Mouse (Mus musculus) heart, embryonic 12.5 days (tissue): ENCODE results near the gene Pdpn. TPM values are rescaled to one million over a fixed set of nuclear protein-coding genes. Genes with fewer than 3 reads are reported as not detected.
A peak's percentile ranks its signal among the peaks of the same experiment; 100 is the strongest.

ENCODE experiments used
- ATAC-seq: fragments of 200-750 bp; cut with Nextera tagmentation; 2 replicates; pipeline ENCODE4 v1.8.0; 2017; ENCODE audit warnings: moderate TSS enrichment, moderate library complexity; ENCODE audit not compliant: insufficient number of reproducible peaks, low FRiP score
- H3K27ac ChIP-seq: fragments of 300-500 bp; sonication (generic); 2 replicates; pipeline ENCODE4 v1.5.1; 2016; ENCODE audit warnings: mild to moderate bottlenecking, moderate library complexity; ENCODE audit not compliant: poor library complexity, severe bottlenecking
- H3K27me3 ChIP-seq: fragments of 300-500 bp; sonication (generic); replicated peaks from 2 replicates; pipeline ENCODE4 v1.6.1; 2016; ENCODE audit warnings: mild to moderate bottlenecking, moderate library complexity
- H3K36me3 ChIP-seq: fragments of 300-500 bp; sonication (generic); 2 replicates; pipeline ENCODE4 v1.6.1; 2016; ENCODE audit warnings: mild to moderate bottlenecking, moderate library complexity
- H3K4me1 ChIP-seq: fragments of 300-500 bp; sonication (generic); replicated peaks from 2 replicates; pipeline ENCODE4 v1.6.1; 2016; ENCODE audit warnings: mild to moderate bottlenecking
- H3K4me2 ChIP-seq: fragments of 300-500 bp; sonication (generic); 2 replicates; pipeline ENCODE4 v1.6.1; 2016; ENCODE audit warnings: mild to moderate bottlenecking, moderate library complexity
- H3K4me3 ChIP-seq: fragments of 300-500 bp; sonication (generic); 2 replicates; pipeline ENCODE4 v1.5.1; 2016; ENCODE audit warnings: mild to moderate bottlenecking
- H3K9ac ChIP-seq: fragments of 300-500 bp; sonication (generic); 2 replicates; pipeline ENCODE4 v1.6.1; 2016; ENCODE audit warnings: mild to moderate bottlenecking, moderate library complexity
- H3K9me3 ChIP-seq: fragments of 300-500 bp; sonication (generic); replicated peaks from 2 replicates; pipeline ENCODE4 v1.6.1; 2016; ENCODE audit warnings: mild to moderate bottlenecking, moderate library complexity
- WGBS: fragments of 180-500 bp; shearing (Covaris S2); methylation state at CpG from one replicate; pipeline ENCODE4 v1.1.7; 2016; 5-methylcytosine and 5-hydroxymethylcytosine counted together
- polyA plus RNA-seq: library from polyadenylated mRNA; unstranded; fragments of >200 nt; fragmentation: Nextera tagmentation; extraction: Ambion mirVana; gene quantifications from 2 replicates; pipeline ENCODE4 v1.2.1, GENCODE M21; 2016

Pdpn gene
- polyA plus RNA-seq, 1 experiment from 2014 or later: 28.4 TPM

DNA sequence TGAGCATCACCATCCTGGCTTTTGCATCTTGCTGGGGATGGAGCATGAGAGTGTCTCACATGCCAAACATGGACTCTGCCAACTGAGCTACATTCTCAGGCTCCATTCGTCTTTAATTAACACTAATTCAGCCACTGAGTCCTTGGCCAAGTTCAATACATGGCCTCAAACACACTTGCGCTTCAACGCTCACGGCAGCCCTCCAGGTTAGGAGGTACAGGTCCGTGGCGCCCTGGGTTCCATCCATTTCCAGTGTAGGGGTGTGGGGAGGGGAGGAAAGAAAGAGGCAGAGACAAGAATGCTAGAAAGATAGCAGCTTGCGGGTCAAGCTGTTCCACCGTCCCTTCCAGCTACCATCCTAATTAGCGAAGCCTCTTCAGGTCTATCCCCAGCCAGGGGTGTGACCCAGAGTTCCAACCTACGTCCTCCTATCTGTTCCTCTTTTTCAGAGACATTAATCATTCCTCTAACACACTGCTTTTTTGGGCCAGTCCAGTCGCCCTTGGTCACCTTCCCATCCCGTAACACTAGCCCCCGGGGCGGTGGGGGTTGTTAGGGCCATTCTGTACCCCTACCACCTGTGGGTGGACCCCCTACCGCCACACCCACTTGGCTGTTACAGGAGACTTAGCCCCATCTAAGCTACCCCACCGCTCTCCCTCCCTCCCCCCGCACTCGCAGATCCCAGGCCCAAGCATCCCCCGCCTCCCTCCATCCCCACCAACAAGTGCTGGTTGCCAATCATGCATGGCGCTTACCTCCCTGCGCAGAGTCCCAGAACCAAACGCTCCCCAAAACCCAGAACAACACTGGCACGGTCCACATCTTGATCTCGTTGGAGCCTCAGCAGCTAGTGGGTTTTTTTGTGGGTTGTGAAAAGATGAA is 691 bp downstream of the Pdpn start:
- Histone ChIP-seq H3K27ac (no peak overlapping the region), H3K27me3 (peaks cover 29% of the 10 kb centered on the region), H3K4me2 (peak overlapping the region; percentile 85), H3K4me1 (peaks cover 50% of the 10 kb centered on the region), H3K9me3 (0 out of 2 replicates have a peak, but pooled peaks cover under 1% of the 10 kb centered on the region), H3K9ac (peak overlapping the region; percentile 64), H3K4me3 (peak overlapping the region; percentile 55), H3K36me3 (no peaks in the 10 kb centered on the region)
- WGBS: 6% methylated on average over 24 of the region's 24 CpGs
- ATAC-seq: no peak

DNA sequence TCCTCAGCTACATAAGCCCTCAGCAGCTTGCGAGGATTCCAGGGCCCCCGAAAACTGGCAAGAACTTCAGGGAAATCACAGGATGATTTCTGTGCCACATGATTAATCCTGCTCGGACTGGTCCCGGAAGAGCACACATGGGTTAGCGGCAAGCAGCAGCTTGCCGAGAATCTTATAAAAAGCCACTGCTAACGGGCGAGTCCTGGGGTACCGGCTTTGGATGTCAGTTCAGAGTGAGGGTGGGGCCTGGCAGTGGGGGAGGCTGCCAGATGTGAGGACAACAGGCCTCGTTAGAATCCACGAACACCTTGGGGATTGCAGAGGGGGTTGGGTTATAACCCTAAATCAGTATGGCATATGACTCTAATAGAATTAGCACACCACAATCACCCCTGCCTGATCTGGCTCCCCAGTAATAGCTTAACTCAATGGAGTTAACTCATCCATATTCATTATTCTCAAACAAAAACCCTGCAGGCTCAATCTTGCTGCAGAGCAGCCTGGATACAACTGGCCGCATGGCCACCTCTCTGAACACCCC is 2.3 kb downstream of the Pdpn start:
- H3K9me3 ChIP-seq: 0 out of 2 replicates have a peak, but pooled peaks cover 5% of the 10 kb centered on the region
- peaks cover 22% of the 10 kb centered on the region for H3K27me3 ChIP-seq
- 0 out of 2 replicates have a peak, but pooled peaks cover 3% of the 10 kb centered on the region for H3K36me3 ChIP-seq
- H3K27ac ChIP-seq: no peak overlapping the region
- peaks cover 50% of the 10 kb centered on the region for H3K4me1 ChIP-seq
- 27% methylated on average over 12 of the region's 12 CpGs for WGBS
- ATAC-seq: no peak
- H3K4me3 ChIP-seq: peak overlapping the region; percentile 2; the same call in 1 of the 2 replicates
- peak overlapping the region; percentile 53; the same call in 1 of the 2 replicates for H3K9ac ChIP-seq
- peak overlapping the region; percentile 56 for H3K4me2 ChIP-seq

DNA sequence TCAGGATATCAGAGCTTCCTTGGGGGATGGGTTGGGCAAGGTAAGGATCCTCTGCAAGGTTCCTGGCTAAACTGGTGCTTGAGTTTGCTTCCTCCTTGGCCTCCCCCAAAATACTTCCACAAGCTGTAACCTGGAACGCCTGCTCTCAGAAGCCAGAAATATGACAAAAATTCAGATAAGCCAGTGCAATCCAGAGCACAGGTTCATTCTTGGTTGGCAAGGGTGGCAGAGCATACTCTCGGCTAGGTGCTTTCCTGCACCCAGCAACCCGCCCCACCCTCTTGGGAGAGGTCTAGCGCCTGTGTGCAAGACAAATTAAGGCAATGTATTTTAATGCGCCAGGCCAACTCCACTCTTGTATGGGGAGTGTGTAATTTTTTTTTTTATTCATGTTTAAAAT is 3.2 kb downstream of the Pdpn start:
- WGBS: 67% methylated on average over 5 of the region's 5 CpGs
- no peak overlapping the region for H3K27ac ChIP-seq

DNA sequence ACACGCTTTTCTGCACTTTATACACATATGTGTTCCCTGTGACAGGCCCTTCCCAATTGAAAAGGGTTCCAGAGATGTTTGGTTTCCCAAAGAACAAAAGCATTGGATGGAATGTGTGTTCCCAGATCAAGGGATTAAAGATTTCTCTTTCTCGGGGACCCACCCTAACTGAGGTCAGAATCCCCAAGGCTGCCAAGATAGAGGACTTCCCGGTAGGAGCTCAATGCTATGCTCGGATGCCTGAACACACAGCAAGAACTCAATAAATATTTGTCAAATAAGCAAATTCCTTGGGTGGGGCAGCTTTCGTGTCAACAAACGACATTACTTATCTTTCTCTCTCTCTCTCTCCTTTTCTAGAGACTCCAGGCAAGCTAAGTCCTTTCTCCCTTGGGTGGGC is 5.0 kb downstream of the Pdpn start:
- no peak for ATAC-seq
- no peak overlapping the region for H3K4me2 ChIP-seq
- H3K9me3 ChIP-seq: 0 out of 2 replicates have a peak, but pooled peaks cover 5% of the 10 kb centered on the region
- H3K9ac ChIP-seq: no peak overlapping the region
- 78% methylated on average over 6 of the region's 6 CpGs for WGBS
- H3K27me3 ChIP-seq: peaks cover 17% of the 10 kb centered on the region; the same call in 1 of the 2 replicates
- 0 out of 2 replicates have a peak, but pooled peaks cover 3% of the 10 kb centered on the region for H3K36me3 ChIP-seq
- no peak overlapping the region for H3K4me3 ChIP-seq
- H3K27ac ChIP-seq: no peak overlapping the region
- H3K4me1 ChIP-seq: peaks cover 36% of the 10 kb centered on the region

More for the DNA sequence above, 3.2 kb downstream of the Pdpn start:
- no peak overlapping the region for H3K4me2 ChIP-seq
- H3K4me1 ChIP-seq: peaks cover 50% of the 10 kb centered on the region
- H3K9ac ChIP-seq: no peak overlapping the region
- peaks cover 22% of the 10 kb centered on the region for H3K27me3 ChIP-seq
- no peak overlapping the region for H3K4me3 ChIP-seq
- 0 out of 2 replicates have a peak, but pooled peaks cover 3% of the 10 kb centered on the region for H3K36me3 ChIP-seq
- H3K9me3 ChIP-seq: 0 out of 2 replicates have a peak, but pooled peaks cover 5% of the 10 kb centered on the region
- no peak for ATAC-seq

DNA sequence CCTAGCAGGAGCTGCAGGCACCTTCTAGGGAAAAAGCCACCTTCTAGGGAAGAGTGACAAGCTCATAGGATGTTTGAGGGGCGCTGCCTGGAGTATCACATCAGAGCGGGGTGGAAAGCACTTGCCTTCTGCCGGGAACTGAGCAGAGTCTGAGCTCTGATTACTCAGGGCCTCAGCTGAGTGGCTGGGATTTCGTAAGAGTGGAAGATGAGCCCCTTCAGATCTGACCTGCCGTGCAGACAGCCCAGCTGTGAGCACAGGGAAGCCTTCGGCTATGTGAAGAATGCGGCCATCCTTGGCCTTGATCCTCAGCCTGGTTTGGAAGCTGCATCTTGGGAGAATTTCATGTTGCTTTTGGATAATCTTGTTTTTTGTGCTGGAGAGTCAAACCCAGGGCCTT is 10.5 kb downstream of the Pdpn start:
- H3K36me3 ChIP-seq: 0 out of 2 replicates have a peak, but pooled peaks cover 3% of the 10 kb centered on the region
- 25% methylated on average over 7 of the region's 7 CpGs for WGBS
- no peak overlapping the region for H3K9ac ChIP-seq
- no peak overlapping the region for H3K27ac ChIP-seq
- peaks cover 14% of the 10 kb centered on the region for H3K4me1 ChIP-seq
- H3K9me3 ChIP-seq: 0 out of 2 replicates have a peak, but pooled peaks cover 5% of the 10 kb centered on the region
- no peaks in the 10 kb centered on the region for H3K27me3 ChIP-seq
- no peak overlapping the region for H3K4me3 ChIP-seq
- no peak overlapping the region for H3K4me2 ChIP-seq
- no peak for ATAC-seq

DNA sequence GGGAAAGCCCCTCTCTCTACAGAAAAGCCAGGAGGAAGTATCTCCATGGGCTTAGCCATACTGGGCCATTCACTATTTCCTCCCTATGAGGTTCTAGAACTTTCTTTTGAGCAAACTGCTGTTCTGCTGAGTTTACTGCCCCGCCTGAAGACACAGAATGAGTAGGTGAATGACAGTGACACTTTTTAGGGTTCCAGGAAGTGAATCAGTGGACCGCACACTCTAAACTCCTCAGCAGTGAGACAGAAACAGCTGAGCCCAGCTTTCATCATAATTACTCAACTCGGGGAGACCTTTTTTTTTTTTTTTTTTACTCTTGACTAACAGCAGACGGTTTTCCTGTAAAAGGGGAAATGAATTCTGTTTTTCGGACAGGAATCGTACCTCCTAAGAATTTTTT is 10.9 kb downstream of the Pdpn start:
- no peak overlapping the region for H3K27ac ChIP-seq
- H3K27me3 ChIP-seq: no peaks in the 10 kb centered on the region
- H3K36me3 ChIP-seq: 0 out of 2 replicates have a peak, but pooled peaks cover 3% of the 10 kb centered on the region
- no peak overlapping the region for H3K4me3 ChIP-seq
- H3K4me1 ChIP-seq: peaks cover 14% of the 10 kb centered on the region
- H3K4me2 ChIP-seq: no peak overlapping the region
- 0 out of 2 replicates have a peak, but pooled peaks cover 3% of the 10 kb centered on the region for H3K9me3 ChIP-seq
- no peak overlapping the region for H3K9ac ChIP-seq
- WGBS: 66% methylated on average over 6 of the region's 6 CpGs
- no peak for ATAC-seq

DNA sequence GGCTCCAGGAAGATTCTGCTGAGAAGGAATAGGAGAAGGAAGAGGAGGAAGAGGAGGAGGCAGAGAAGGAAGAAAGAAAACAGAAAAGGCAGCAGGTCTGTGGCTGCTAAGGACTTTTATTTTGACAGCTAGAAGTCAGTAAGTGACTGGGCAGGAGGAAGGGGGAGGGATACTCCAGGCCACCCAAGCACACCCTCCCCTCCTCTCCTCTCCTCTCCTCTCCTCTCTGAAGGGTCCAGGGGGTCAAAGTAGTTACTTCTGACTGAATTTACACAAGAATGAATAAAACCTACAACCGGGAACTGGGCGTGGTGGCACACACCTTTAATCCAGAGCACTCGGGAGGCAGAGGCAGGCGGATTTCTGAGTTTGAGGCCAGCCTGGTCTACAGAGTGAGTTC is 12.3 kb downstream of the Pdpn start:
- H3K9ac ChIP-seq: no peak overlapping the region
- no peak overlapping the region for H3K4me2 ChIP-seq
- ATAC-seq: no peak
- H3K9me3 ChIP-seq: no peaks in the 10 kb centered on the region
- peaks cover 14% of the 10 kb centered on the region for H3K4me1 ChIP-seq
- no peak overlapping the region for H3K27ac ChIP-seq
- H3K4me3 ChIP-seq: no peak overlapping the region
- H3K36me3 ChIP-seq: no peaks in the 10 kb centered on the region
- H3K27me3 ChIP-seq: no peaks in the 10 kb centered on the region
- WGBS: 81% methylated on average over 4 of the region's 4 CpGs

DNA sequence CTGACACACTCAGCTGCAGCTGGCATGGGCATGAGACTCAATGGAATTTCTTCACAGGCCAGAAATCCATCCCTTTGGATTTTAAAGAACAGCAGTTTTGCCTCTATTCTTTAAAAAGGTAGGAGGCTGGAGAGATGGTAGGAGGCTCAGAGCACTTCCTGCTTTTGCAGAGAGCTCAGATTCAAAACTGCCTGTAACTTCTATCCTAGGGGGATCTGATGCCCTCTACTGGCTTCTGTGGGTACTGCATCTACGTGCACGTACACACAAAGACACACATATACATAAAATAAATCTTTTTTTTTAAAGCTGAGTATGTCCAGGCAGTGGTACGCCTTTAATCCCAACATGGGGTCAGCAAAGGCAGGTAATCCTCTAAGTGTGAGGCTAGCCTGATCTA is 19.2 kb downstream of the Pdpn start:
- H3K9ac ChIP-seq: no peak overlapping the region
- no peak for ATAC-seq
- H3K4me3 ChIP-seq: no peak overlapping the region
- H3K36me3 ChIP-seq: no peaks in the 10 kb centered on the region
- peaks cover 15% of the 10 kb centered on the region for H3K4me1 ChIP-seq
- WGBS: 78% methylated on average over 3 of the region's 3 CpGs
- no peaks in the 10 kb centered on the region for H3K9me3 ChIP-seq
- no peak overlapping the region for H3K4me2 ChIP-seq
- peak overlapping the region; percentile 25; the same call in 1 of the 2 replicates for H3K27ac ChIP-seq
- no peaks in the 10 kb centered on the region for H3K27me3 ChIP-seq

DNA sequence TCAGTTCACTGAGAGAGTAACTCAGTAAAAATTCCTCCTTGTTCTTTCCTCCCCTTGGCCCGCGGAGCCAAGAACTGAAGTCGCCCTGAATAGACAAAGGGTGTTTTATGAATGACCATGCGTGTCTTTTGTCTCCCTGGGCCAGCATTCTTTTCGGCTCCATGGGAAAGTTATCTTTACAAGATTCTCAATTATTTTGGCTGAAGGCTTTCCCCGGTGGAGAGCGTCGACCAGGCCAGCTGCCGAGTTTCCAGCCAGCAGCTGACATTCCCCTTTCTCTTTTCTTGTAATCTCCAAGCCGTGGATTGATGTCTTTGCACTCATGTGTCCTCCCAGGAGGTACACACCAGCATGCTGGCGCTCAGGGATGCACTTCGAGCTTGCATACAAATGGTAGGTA is 19.7 kb downstream of the Pdpn start:
- Histone ChIP-seq H3K4me2 (no peak overlapping the region), H3K4me1 (peaks cover 15% of the 10 kb centered on the region), H3K4me3 (no peak overlapping the region), H3K27ac (peak overlapping the region; percentile 25), H3K9me3 (no peaks in the 10 kb centered on the region), H3K9ac (no peak overlapping the region), H3K27me3 (no peaks in the 10 kb centered on the region), H3K36me3 (no peaks in the 10 kb centered on the region)
- ATAC-seq: no peak
- WGBS: 45% methylated on average over 12 of the region's 12 CpGs

DNA sequence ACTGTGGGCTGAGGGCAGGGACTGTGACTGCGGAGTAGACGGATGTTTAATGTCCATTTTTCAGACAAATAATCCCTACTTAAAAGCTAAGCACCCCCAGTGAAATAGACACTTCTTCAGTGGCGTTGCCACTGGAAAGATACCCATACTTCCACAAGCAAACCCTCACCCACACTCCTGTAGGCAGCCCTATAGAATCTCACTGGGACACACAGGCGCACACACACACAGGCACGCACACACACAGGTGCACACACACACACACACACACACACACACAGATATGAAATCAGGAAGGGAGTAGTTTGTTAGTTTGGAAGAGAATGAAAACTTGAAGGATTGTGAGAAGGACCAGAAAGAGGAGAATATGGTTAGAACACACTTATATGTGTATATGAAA is 20.3 kb downstream of the Pdpn start:
- no peaks in the 10 kb centered on the region for H3K27me3 ChIP-seq
- peaks cover 15% of the 10 kb centered on the region for H3K4me1 ChIP-seq
- H3K4me3 ChIP-seq: no peak overlapping the region
- H3K9ac ChIP-seq: no peak overlapping the region
- no peak overlapping the region for H3K4me2 ChIP-seq
- WGBS: 86% methylated on average over 5 of the region's 5 CpGs
- no peaks in the 10 kb centered on the region for H3K36me3 ChIP-seq
- ATAC-seq: no peak
- H3K27ac ChIP-seq: no peak overlapping the region
- no peaks in the 10 kb centered on the region for H3K9me3 ChIP-seq

DNA sequence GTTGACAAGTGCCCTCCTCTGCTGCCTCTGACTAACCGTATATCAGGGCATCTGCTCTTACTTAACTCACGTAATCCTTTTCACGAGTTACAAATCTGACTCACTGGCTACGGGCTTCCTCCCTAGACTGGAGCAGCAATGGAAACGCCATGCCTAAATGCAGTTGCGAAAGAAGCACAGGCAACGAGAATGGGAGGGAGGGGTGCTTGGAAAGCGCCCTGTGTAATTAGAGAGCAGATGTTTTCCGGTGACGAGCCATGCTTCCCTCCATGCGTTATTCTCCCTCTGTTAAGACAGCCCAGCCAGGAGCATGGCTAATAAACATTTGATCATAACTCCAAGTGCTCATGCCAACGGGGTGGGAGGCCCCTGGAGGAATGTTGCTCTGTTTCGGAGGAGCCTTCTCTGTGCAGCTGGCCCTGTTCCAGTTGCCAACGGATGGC is 20.9 kb downstream of the Pdpn start:
- peaks cover 15% of the 10 kb centered on the region for H3K4me1 ChIP-seq
- no peaks in the 10 kb centered on the region for H3K27me3 ChIP-seq
- no peak overlapping the region for H3K27ac ChIP-seq
- no peaks in the 10 kb centered on the region for H3K9me3 ChIP-seq
- H3K36me3 ChIP-seq: no peaks in the 10 kb centered on the region
- peak overlapping the region; percentile 16; the same call in 1 of the 2 replicates for H3K4me2 ChIP-seq
- no peak overlapping the region for H3K9ac ChIP-seq
- ATAC-seq: no peak
- WGBS: 38% methylated on average over 14 of the region's 14 CpGs
- H3K4me3 ChIP-seq: no peak overlapping the region
